Mouse (Mus musculus) MEL (cell line): Measurements from ENCODE around the gene Fra10ac1. TPM values are rescaled to one million over a fixed set of nuclear protein-coding genes. Genes with fewer than 3 reads are reported as not detected.

Experiments
- DNase-seq: peaks from one replicate; pipeline ENCODE4 v3.0.0; 2011; ENCODE audit warnings: low read depth, low spot score
- H3K27ac ChIP-seq: 2 replicates; pipeline ENCODE4 v1.5.1; 2012; ENCODE audit warnings: low read depth, mild to moderate bottlenecking, control low read depth, low read length, moderate library complexity; ENCODE audit not compliant: control insufficient read depth
- H3K27me3 ChIP-seq, 2 experiments: fragments of 150-350 bp in 1 of 2; sonication (generic) in 1 of 2; 2 replicates each; pipeline ENCODE4 v1.6.1; 2012; ENCODE audit warnings: low read length in 2 of 2, mild to moderate bottlenecking in 2 of 2, improper control_type of control experiment in 1 of 2, moderate library complexity in 1 of 2; ENCODE audit not compliant: insufficient read depth in 2 of 2, control insufficient read depth in 1 of 2
- H3K36me3 ChIP-seq, 2 experiments: 2 replicates each; pipeline ENCODE4 v1.6.1; 2012 to 2014; ENCODE audit warnings: low read length in 2 of 2, improper control_type of control experiment in 1 of 2, inconsistent platforms in 1 of 2, mild to moderate bottlenecking in 1 of 2; ENCODE audit not compliant: insufficient read depth in 2 of 2, control insufficient read depth in 1 of 2
- H3K4me1 ChIP-seq, 2 experiments: fragments of 150-350 bp in 1 of 2; sonication (generic) in 1 of 2; 2 replicates each; pipeline ENCODE4 v1.6.1; 2012; ENCODE audit warnings: low read length in 2 of 2, improper control_type of control experiment in 1 of 2, mild to moderate bottlenecking in 1 of 2; ENCODE audit not compliant: insufficient read depth in 2 of 2, control insufficient read depth in 1 of 2
- H3K4me3 ChIP-seq, 2 experiments: fragments of 150-350 bp in 1 of 2; sonication (generic) in 1 of 2; 2 replicates each; pipeline ENCODE4 v1.5.1; 2012; ENCODE audit warnings: low read depth in 2 of 2, low read length in 2 of 2, mild to moderate bottlenecking in 2 of 2, moderate library complexity in 2 of 2, control low read depth in 1 of 2, improper control_type of control experiment in 1 of 2; ENCODE audit not compliant: control insufficient read depth in 1 of 2, insufficient read depth in 1 of 2
- H3K79me2 ChIP-seq: 2 replicates; pipeline ENCODE4 v1.6.1; 2012; ENCODE audit warnings: mild to moderate bottlenecking, low read length, moderate library complexity; ENCODE audit not compliant: control insufficient read depth, poor library complexity, insufficient read depth
- H3K9ac ChIP-seq: 2 replicates; pipeline ENCODE4 v1.6.1; 2012; ENCODE audit warnings: low read depth, mild to moderate bottlenecking, control low read depth, low read length, moderate library complexity; ENCODE audit not compliant: control insufficient read depth, poor library complexity, severe bottlenecking
- H3K9me3 ChIP-seq: fragments of 150-350 bp; sonication (generic); replicated peaks from 2 replicates; pipeline ENCODE4 v1.6.1; 2012; ENCODE audit warnings: mild to moderate bottlenecking, low read length, improper control_type of control experiment, moderate library complexity; ENCODE audit not compliant: insufficient read depth
- CHD2 ChIP-seq: IDR thresholded peaks from 2 replicates; pipeline ENCODE4 v1.6.1; 2011; ENCODE audit warnings: low read length, improper control_type of control experiment
- CTCF ChIP-seq, 3 experiments: IDR thresholded peaks in 2 of 3; conservative IDR thresholded peaks in 1 of 3; 2 replicates each; pipeline ENCODE4 v1.5.1; 2011 to 2012; ENCODE audit warnings: low read length in 3 of 3, low read depth in 2 of 3, mild to moderate bottlenecking in 2 of 3, improper control_type of control experiment in 1 of 3, inconsistent platforms in 1 of 3, mixed read lengths in 1 of 3, moderate library complexity in 1 of 3; ENCODE audit not compliant: control insufficient read depth in 1 of 3, insufficient read depth in 1 of 3, poor library complexity in 1 of 3, severe bottlenecking in 1 of 3
- E2F4 ChIP-seq: IDR thresholded peaks from 2 replicates; pipeline ENCODE4 v1.6.1; 2011; ENCODE audit warnings: low read depth, low read length, improper control_type of control experiment, borderline replicate concordance
- EP300 ChIP-seq, 2 experiments: IDR thresholded peaks; 2 replicates each; pipeline ENCODE4 v1.6.1; 2011; ENCODE audit warnings: improper control_type of control experiment in 2 of 2, low read length in 2 of 2, low read depth in 1 of 2, mild to moderate bottlenecking in 1 of 2
- ETS1 ChIP-seq: IDR thresholded peaks from 2 replicates; pipeline ENCODE4 v1.6.1; 2012; ENCODE audit warnings: low read depth, mild to moderate bottlenecking, inconsistent platforms, low read length, improper control_type of control experiment, moderate library complexity
- GABPA ChIP-seq: IDR thresholded peaks from 2 replicates; pipeline ENCODE4 v1.6.1; 2012; ENCODE audit warnings: low read depth, mild to moderate bottlenecking, inconsistent platforms, low read length, improper control_type of control experiment, moderate library complexity
- GATA1 ChIP-seq: IDR thresholded peaks from 2 replicates; pipeline ENCODE4 v1.6.1; 2011; ENCODE audit warnings: low read depth, low read length, improper control_type of control experiment
- HCFC1 ChIP-seq: IDR thresholded peaks from 2 replicates; pipeline ENCODE4 v1.6.1; 2012; ENCODE audit warnings: low read depth, mild to moderate bottlenecking, inconsistent platforms, low read length, improper control_type of control experiment, moderate library complexity
- MAX ChIP-seq: IDR thresholded peaks from 2 replicates; pipeline ENCODE4 v1.6.1; 2011; ENCODE audit warnings: low read length, improper control_type of control experiment
- MEF2A ChIP-seq: IDR thresholded peaks from 2 replicates; pipeline ENCODE4 v1.6.1; 2014; ENCODE audit warnings: low read depth, mild to moderate bottlenecking, inconsistent platforms, low read length, improper control_type of control experiment; ENCODE audit not compliant: poor library complexity, insufficient replicate concordance, severe bottlenecking; ENCODE audit errors: extremely low read depth
- MXI1 ChIP-seq: IDR thresholded peaks from 2 replicates; pipeline ENCODE4 v1.6.1; 2011; ENCODE audit warnings: mild to moderate bottlenecking, low read depth, low read length, improper control_type of control experiment
- MYB ChIP-seq: IDR thresholded peaks from 2 replicates; pipeline ENCODE4 v1.6.1; 2011; ENCODE audit warnings: mild to moderate bottlenecking, low read depth, low read length, improper control_type of control experiment
- NRF1 ChIP-seq: IDR thresholded peaks from 2 replicates; pipeline ENCODE4 v1.6.1; 2014; ENCODE audit warnings: low read depth, mild to moderate bottlenecking, inconsistent platforms, low read length, improper control_type of control experiment, moderate library complexity; ENCODE audit not compliant: poor library complexity, insufficient read depth, severe bottlenecking
- POLR2A ChIP-seq, 2 experiments: IDR thresholded peaks; 2 replicates each; pipeline ENCODE4 v1.6.1; 2011 to 2012; ENCODE audit warnings: low read length in 2 of 2, mild to moderate bottlenecking in 2 of 2, control low read depth in 1 of 2, improper control_type of control experiment in 1 of 2, low read depth in 1 of 2, moderate library complexity in 1 of 2; ENCODE audit not compliant: control insufficient read depth in 1 of 2, insufficient read depth in 1 of 2, poor library complexity in 1 of 2
- POLR2AphosphoS2 ChIP-seq: IDR thresholded peaks from 2 replicates; pipeline ENCODE4 v1.6.1; 2011; ENCODE audit warnings: low read length, improper control_type of control experiment
- RAD21 ChIP-seq: IDR thresholded peaks from 2 replicates; pipeline ENCODE4 v1.6.1; 2011; ENCODE audit warnings: mild to moderate bottlenecking, low read depth, low read length, improper control_type of control experiment
- SMC3 ChIP-seq: IDR thresholded peaks from 2 replicates; pipeline ENCODE4 v1.6.1; 2011; ENCODE audit warnings: low read depth, low read length, improper control_type of control experiment
- TAL1 ChIP-seq: IDR thresholded peaks from 2 replicates; pipeline ENCODE4 v1.6.1; 2012; ENCODE audit warnings: mild to moderate bottlenecking, inconsistent platforms, low read length, moderate library complexity, mixed read lengths
- TCF12 ChIP-seq: IDR thresholded peaks from 2 replicates; pipeline ENCODE4 v1.6.1; 2014; ENCODE audit warnings: low read depth, mild to moderate bottlenecking, inconsistent platforms, low read length, improper control_type of control experiment, moderate library complexity
- UBTF ChIP-seq: IDR thresholded peaks from 2 replicates; pipeline ENCODE4 v1.6.1; 2012; ENCODE audit warnings: low read depth, mild to moderate bottlenecking, inconsistent platforms, low read length, improper control_type of control experiment, moderate library complexity, borderline replicate concordance; ENCODE audit not compliant: insufficient read depth
- USF2 ChIP-seq, 2 experiments: IDR thresholded peaks; 2 replicates each; pipeline ENCODE4 v1.6.1; 2011 to 2012; ENCODE audit warnings: improper control_type of control experiment in 2 of 2, low read length in 2 of 2, borderline replicate concordance in 1 of 2, inconsistent platforms in 1 of 2, low read depth in 1 of 2, mild to moderate bottlenecking in 1 of 2; ENCODE audit not compliant: insufficient read depth in 1 of 2
- ZC3H11A ChIP-seq: IDR thresholded peaks from 2 replicates; pipeline ENCODE4 v1.6.1; 2012; ENCODE audit warnings: low read depth, mild to moderate bottlenecking, inconsistent platforms, low read length, improper control_type of control experiment
- ZKSCAN1 ChIP-seq: IDR thresholded peaks from 2 replicates; pipeline ENCODE4 v1.6.1; 2012; ENCODE audit warnings: low read depth, mild to moderate bottlenecking, inconsistent platforms, low read length, improper control_type of control experiment, moderate library complexity
- ZNF384 ChIP-seq: IDR thresholded peaks from 2 replicates; pipeline ENCODE4 v1.6.1; 2012; ENCODE audit warnings: low read depth, mild to moderate bottlenecking, inconsistent platforms, low read length, improper control_type of control experiment
- polyA plus RNA-seq, 2 experiments: library from polyadenylated mRNA; stranded (reverse) in 1 of 2; unstranded in 1 of 2; fragments of >175 nt in 1 of 2; fragments of >200 nt in 1 of 2; gene quantifications; 2 replicates each; pipeline versions ENCODE4 v1.2.1 to v1.2.4; 2012; ENCODE audit warnings: low replicate concordance in 2 of 2, low read depth in 1 of 2; ENCODE audit not compliant: insufficient read length in 2 of 2, insufficient read depth in 1 of 2, missing spikeins in 1 of 2
- total RNA-seq: library from RNA; depleted of rRNA; stranded (reverse); fragments of 300-350 nt; gene quantifications from 2 replicates; pipeline ENCODE4 v1.2.3, GENCODE M21; 2012

Gene Fra10ac1
- total and polyA plus RNA-seq, 3 experiments = 9.1 to 17.0 TPM; not detected in 1

DNA sequence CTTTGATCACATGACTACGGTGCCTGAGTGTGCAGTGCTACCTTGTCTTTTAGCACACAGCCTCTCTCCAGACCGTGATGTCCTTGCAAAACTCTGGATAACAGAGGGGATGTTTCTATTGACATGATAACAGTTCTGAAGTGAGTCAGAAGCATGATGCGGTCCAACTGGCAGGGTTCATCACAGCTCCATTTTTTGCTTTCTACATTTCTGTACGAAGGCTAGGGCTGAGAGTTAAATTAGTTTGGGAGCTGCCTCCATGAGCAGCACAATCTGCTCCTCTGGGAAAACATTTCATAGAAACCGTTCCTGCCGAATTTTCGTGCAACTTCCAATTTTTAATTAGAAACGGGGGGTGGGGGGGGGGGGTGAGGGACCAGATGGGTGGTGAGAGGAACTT, 25.7 kb upstream of the Fra10ac1 start:
- H3K9me3 ChIP-seq = no peaks in the 10 kb centered on the region
- H3K27me3 ChIP-seq = peaks cover 0 to 4% of the 10 kb centered on the region in 2 experiments; a peak in 1 of 4 replicates
- no peaks in the 10 kb centered on the region for H3K79me2 ChIP-seq
- H3K36me3 ChIP-seq = no peaks in the 10 kb centered on the region
- no peak overlapping the region for H3K4me3 ChIP-seq
- no peak for DNase-seq
- H3K27ac ChIP-seq = no peak overlapping the region
- no peaks in the 10 kb centered on the region for H3K4me1 ChIP-seq
- no peak overlapping the region for H3K9ac ChIP-seq
- TF ChIP-seq ZKSCAN1 (no peak), EP300 (IDR thresholded peaks at IDR 0.05; ENCODE audit: low read depth in 1 of 2, low read length in 2 of 2) (no peak), CTCF (IDR thresholded peaks at IDR 0.05 in 2 of 3, conservative IDR thresholded peaks at IDR 0.05 in 1 of 3; ENCODE audit: control insufficient read depth in 1 of 3, insufficient read depth in 1 of 3, low read depth in 2 of 3, low read length in 3 of 3, poor library complexity in 1 of 3, severe bottlenecking in 1 of 3) (no peak), POLR2A (IDR thresholded peaks at IDR 0.05; ENCODE audit: control insufficient read depth in 1 of 2, insufficient read depth in 1 of 2, low read depth in 1 of 2, low read length in 2 of 2, poor library complexity in 1 of 2) (no peak), E2F4 (no peak), NRF1 (no peak), HCFC1 (no peak), GABPA (no peak)

DNA sequence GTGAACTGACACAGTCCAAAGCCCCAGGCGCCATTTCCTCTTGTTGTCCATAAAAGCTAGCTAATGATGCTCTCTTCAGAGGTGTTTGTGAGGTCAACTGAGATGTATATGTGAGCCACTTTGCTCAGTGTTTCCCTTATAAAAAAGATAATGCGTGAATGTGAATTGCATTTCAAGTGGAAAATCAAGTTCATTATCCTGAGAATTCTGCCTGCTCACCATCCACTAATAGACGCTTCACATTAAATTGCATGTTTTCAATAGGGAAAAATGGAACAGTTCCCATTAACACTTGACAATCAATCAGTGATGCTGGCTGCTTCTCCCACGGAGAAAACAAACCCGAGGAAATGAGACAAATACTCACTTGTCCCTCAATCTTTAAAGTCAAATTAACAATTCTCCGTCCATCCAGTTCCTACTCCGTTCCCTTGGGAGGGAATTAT, 22.2 kb upstream of the Fra10ac1 start:
- no peaks in the 10 kb centered on the region for H3K36me3 ChIP-seq
- no peak for DNase-seq
- no peak overlapping the region for H3K27ac ChIP-seq
- peaks cover 0 to 4% of the 10 kb centered on the region in 2 experiments; a peak in 1 of 4 replicates for H3K27me3 ChIP-seq
- no peaks in the 10 kb centered on the region for H3K4me1 ChIP-seq
- H3K9ac ChIP-seq = no peak overlapping the region
- no peaks in the 10 kb centered on the region for H3K9me3 ChIP-seq
- H3K79me2 ChIP-seq = no peaks in the 10 kb centered on the region
- TF ChIP-seq UBTF (no peak), CHD2 (no peak), MXI1 (no peak), NRF1 (no peak), ZNF384 (no peak), MYB (no peak)
- H3K4me3 ChIP-seq = no peak overlapping the region

DNA sequence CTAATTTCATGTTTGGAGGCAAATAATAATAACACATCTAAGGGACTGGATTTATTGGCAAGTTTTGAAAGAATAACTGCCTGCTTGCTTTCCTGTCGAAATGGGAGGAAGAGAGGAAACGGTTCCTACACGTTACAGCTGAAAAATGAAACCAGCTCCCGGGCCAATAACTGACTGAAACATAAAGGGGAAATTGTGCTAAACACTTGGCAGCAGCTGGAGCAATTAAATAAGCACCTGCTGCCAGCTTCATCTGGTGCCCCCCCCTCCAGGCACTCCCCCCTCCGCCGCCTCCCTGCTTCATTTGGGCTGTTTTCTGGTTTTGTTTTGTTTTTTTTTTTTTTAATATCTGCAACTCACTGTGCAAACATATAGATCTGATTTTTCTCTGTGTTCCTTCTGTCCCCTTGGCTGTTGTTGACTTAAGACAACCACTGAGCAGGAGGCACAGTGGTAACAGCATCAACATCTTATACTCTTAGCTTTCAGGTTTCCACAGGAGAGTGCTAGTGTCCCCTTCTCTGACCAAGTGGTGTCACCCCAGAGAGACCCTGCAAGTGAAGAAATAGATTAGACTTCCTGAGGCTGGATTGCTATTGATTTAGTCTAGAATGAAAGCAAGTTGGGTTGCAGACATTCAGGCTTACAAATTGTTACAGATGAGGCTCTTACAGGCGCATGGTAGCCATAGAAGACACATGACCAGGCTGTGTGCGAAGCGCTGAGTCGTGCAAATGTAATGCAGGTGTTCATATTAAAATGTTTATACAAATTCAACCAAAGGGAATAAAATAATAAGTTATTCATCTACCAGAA, 21.6 kb upstream of the Fra10ac1 start:
- H3K4me1 ChIP-seq = no peaks in the 10 kb centered on the region
- no peak for TF ChIP-seq RAD21
- no peak for TF ChIP-seq CHD2
- no peak for TF ChIP-seq ETS1
- TF ChIP-seq MXI1 = no peak
- no peak for TF ChIP-seq USF2 (IDR thresholded peaks at IDR 0.05; ENCODE audit: borderline replicate concordance in 1 of 2, insufficient read depth in 1 of 2, low read depth in 1 of 2, low read length in 2 of 2)
- TF ChIP-seq POLR2AphosphoS2 = no peak
- no peak for TF ChIP-seq E2F4
- TF ChIP-seq ZC3H11A = no peak
- no peak for TF ChIP-seq MAX
- TF ChIP-seq TAL1 = no peak
- TF ChIP-seq MEF2A = no peak
- TF ChIP-seq SMC3 = no peak
- no peak for TF ChIP-seq MYB
- no peak for TF ChIP-seq TCF12
- TF ChIP-seq GATA1 = no peak

More for the DNA sequence above, 21.6 kb upstream of the Fra10ac1 start:
- Histone ChIP-seq H3K4me3 (no peak overlapping the region), H3K9ac (no peak overlapping the region), H3K79me2 (no peaks in the 10 kb centered on the region), H3K27ac (no peak overlapping the region), H3K27me3 (peaks cover 0 to 2% of the 10 kb centered on the region in 2 experiments; a peak in 1 of 4 replicates), H3K36me3 (no peaks in the 10 kb centered on the region), H3K9me3 (no peaks in the 10 kb centered on the region)
- DNase-seq = no peak
